Mouse (Mus musculus) limb, embryonic 15.5 days (tissue): ENCODE measurements around the gene Rptor. TPM values are rescaled to one million over a fixed set of nuclear protein-coding genes. Genes with fewer than 3 reads are reported as not detected.

Experiments
- ATAC-seq: fragments of 200-750 bp; cut with Nextera tagmentation; 2 replicates; pipeline ENCODE4 v1.8.0; 2017; ENCODE audit warnings: low read depth, moderate TSS enrichment; ENCODE audit not compliant: insufficient number of reproducible peaks, low FRiP score, low TSS enrichment
- H3K27ac ChIP-seq: fragments of 300-500 bp; sonication (generic); 2 replicates; pipeline ENCODE4 v1.5.1; 2015; ENCODE audit warnings: moderate library complexity, mild to moderate bottlenecking, inconsistent platforms
- H3K27me3 ChIP-seq: fragments of 300-500 bp; sonication (generic); 2 replicates; pipeline ENCODE4 v1.6.1; 2015; ENCODE audit warnings: inconsistent platforms
- H3K36me3 ChIP-seq: fragments of 300-500 bp; sonication (generic); 2 replicates; pipeline ENCODE4 v1.6.1; 2015; ENCODE audit warnings: inconsistent platforms
- H3K4me1 ChIP-seq: fragments of 300-500 bp; sonication (generic); 2 replicates; pipeline ENCODE4 v1.6.1; 2015; ENCODE audit warnings: inconsistent platforms
- H3K4me2 ChIP-seq: fragments of 300-500 bp; sonication (generic); 2 replicates; pipeline ENCODE4 v1.6.1; 2015; ENCODE audit warnings: mild to moderate bottlenecking, inconsistent platforms
- H3K4me3 ChIP-seq: fragments of 300-500 bp; sonication (generic); 2 replicates; pipeline ENCODE4 v1.5.1; 2015; ENCODE audit warnings: mild to moderate bottlenecking, inconsistent platforms
- H3K9ac ChIP-seq: fragments of 300-500 bp; sonication (generic); 2 replicates; pipeline ENCODE4 v1.6.1; 2015; ENCODE audit warnings: inconsistent platforms
- H3K9me3 ChIP-seq: fragments of 300-500 bp; sonication (generic); 2 replicates; pipeline ENCODE4 v1.6.1; 2016; ENCODE audit warnings: inconsistent platforms
- WGBS: fragments of 180-500 bp; shearing (Covaris S2); methylation state at CpG from one replicate; pipeline ENCODE4 v1.1.7; 2015; 5-methylcytosine and 5-hydroxymethylcytosine counted together
- polyA plus RNA-seq: library from polyadenylated mRNA; unstranded; fragments of >200 nt; fragmentation: Nextera tagmentation; extraction: Ambion mirVana; gene quantifications from 2 replicates; pipeline ENCODE4 v1.2.1, GENCODE M21; 2015

The Rptor gene
- polyA plus RNA-seq, 1 experiment from 2014 or later, result 9.0 TPM

DNA sequence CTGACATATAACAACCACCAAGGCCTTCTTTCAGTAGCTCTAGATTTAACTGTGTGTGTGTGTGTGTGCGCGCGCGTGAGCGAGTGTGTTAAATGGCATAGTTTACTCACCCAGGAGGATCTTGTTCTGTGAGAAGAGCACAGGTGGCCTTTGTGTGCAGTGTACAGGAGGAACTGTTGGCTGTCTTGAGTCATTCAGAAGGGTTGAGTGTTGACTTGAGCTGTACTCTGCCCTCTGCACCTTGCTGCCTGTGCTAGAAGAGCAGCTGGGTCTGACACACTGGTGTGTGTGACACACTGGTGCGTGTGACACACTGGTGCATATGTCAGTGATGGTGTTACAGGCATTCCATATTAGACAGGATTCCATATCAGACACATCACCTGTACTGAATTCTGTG is 8.8 kb downstream of the Rptor start:
- 95% methylated on average over 6 of the region's 6 CpGs for WGBS
- H3K27me3 ChIP-seq, result no peaks in the 10 kb centered on the region
- no peak overlapping the region for H3K4me3 ChIP-seq
- H3K9ac ChIP-seq, result no peak overlapping the region
- no peaks in the 10 kb centered on the region for H3K4me1 ChIP-seq
- H3K27ac ChIP-seq, result no peak overlapping the region
- no peak overlapping the region for H3K4me2 ChIP-seq
- H3K36me3 ChIP-seq, result peaks cover 5% of the 10 kb centered on the region
- no peaks in the 10 kb centered on the region for H3K9me3 ChIP-seq
- no peak for ATAC-seq

- Histone ChIP-seq H3K4me1 (no peaks in the 10 kb centered on the region), H3K4me3 (no peak overlapping the region), H3K27me3 (no peaks in the 10 kb centered on the region), H3K4me2 (no peak overlapping the region), H3K9me3 (no peaks in the 10 kb centered on the region), H3K9ac (no peak overlapping the region), H3K36me3 (peaks cover 5% of the 10 kb centered on the region), H3K27ac (no peak overlapping the region)
- 54% methylated on average over 3 of the region's 3 CpGs for WGBS
- no peak for ATAC-seq
Measured at GRCm38 (mm10) chr11:119612179-119612578, 9.5 kb downstream of the Rptor start.

GRCm38 (mm10) chr11:119615087-119615486 is 12.4 kb downstream of the Rptor start:
- no peak overlapping the region for H3K4me2 ChIP-seq
- no peak overlapping the region for H3K4me3 ChIP-seq
- H3K9ac ChIP-seq, result no peak overlapping the region
- ATAC-seq, result no peak
- no peaks in the 10 kb centered on the region for H3K9me3 ChIP-seq
- no peaks in the 10 kb centered on the region for H3K36me3 ChIP-seq
- no peaks in the 10 kb centered on the region for H3K4me1 ChIP-seq
- 77% methylated on average over 7 of the region's 7 CpGs for WGBS
- H3K27me3 ChIP-seq, result no peaks in the 10 kb centered on the region
- no peak overlapping the region for H3K27ac ChIP-seq

DNA sequence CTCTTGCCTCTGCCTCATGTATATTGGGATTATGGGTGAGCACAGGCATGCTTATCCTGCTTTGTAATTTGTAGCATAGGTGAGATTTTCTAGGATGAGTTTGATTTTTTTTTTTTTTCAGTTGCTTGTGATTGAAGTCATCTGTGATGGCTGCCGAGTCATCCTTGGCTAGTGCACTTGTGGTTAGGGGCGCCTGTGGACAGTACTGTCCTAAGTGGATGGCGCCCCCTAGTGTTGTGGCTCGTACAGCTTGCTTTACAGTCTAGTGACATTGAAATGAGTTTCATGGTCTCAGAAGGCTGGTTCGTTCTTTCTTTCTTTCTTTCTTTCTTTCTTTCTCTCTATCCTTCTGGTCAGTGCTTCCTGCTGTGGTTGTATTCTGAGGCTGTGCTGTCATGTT is 16.1 kb downstream of the Rptor start:
- 50% methylated on average over 5 of the region's 5 CpGs for WGBS
- Histone ChIP-seq H3K36me3 (no peaks in the 10 kb centered on the region), H3K27me3 (no peaks in the 10 kb centered on the region), H3K4me1 (peaks cover 15% of the 10 kb centered on the region), H3K4me3 (no peak overlapping the region), H3K27ac (no peak overlapping the region), H3K9ac (no peak overlapping the region), H3K9me3 (no peaks in the 10 kb centered on the region), H3K4me2 (no peak overlapping the region)
- no peak for ATAC-seq

GRCm38 (mm10) chr11:119621266-119621665 is 18.6 kb downstream of the Rptor start:
- Histone ChIP-seq H3K27ac (no peak overlapping the region), H3K4me3 (no peak overlapping the region), H3K9ac (no peak overlapping the region), H3K27me3 (no peaks in the 10 kb centered on the region), H3K36me3 (no peaks in the 10 kb centered on the region), H3K9me3 (no peaks in the 10 kb centered on the region), H3K4me2 (no peak overlapping the region), H3K4me1 (peaks cover 27% of the 10 kb centered on the region)
- no peak for ATAC-seq
- 25% methylated on average over 3 of the region's 3 CpGs for WGBS

- no peak for ATAC-seq
- Histone ChIP-seq H3K4me2 (no peak overlapping the region), H3K36me3 (0 out of 2 replicates have a peak, but pooled peaks cover 3% of the 10 kb centered on the region), H3K27ac (no peak overlapping the region), H3K4me3 (no peak overlapping the region), H3K27me3 (no peaks in the 10 kb centered on the region), H3K9me3 (no peaks in the 10 kb centered on the region), H3K9ac (no peak overlapping the region), H3K4me1 (peaks cover 27% of the 10 kb centered on the region)
- WGBS, result 85% methylated on average over 8 of the region's 8 CpGs
Measured at GRCm38 (mm10) chr11:119623800-119624199, 21.1 kb downstream of the Rptor start.

- WGBS, result 68% methylated on average over 4 of the region's 4 CpGs
- Histone ChIP-seq H3K4me1 (peaks cover 27% of the 10 kb centered on the region), H3K9ac (no peak overlapping the region), H3K27me3 (no peaks in the 10 kb centered on the region), H3K36me3 (0 out of 2 replicates have a peak, but pooled peaks cover 3% of the 10 kb centered on the region), H3K4me3 (no peak overlapping the region), H3K27ac (peak overlapping the region; percentile 68), H3K9me3 (no peaks in the 10 kb centered on the region), H3K4me2 (no peak overlapping the region)
- no peak for ATAC-seq
Measured at GRCm38 (mm10) chr11:119624401-119624800, 21.7 kb downstream of the Rptor start.

DNA sequence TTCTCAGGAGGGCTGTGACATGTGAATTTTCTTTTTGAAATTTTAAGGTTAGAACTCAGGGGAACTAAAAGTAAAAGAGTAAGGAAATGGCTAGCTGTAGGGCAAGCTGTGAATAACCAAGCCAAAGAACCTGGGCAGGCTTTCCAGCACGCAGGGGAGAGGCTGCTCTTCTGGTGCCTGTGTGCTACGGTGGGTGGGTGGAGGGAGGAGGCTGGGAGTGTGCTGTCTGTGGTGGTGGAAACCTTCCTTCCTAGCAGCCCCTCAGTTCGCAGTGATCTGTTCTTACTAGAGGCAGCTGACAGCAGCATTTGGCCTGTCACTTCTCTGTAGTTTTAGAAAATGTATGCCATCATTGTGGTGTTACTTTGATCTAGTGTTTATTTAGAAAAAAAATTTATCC is 22.2 kb downstream of the Rptor start:
- Histone ChIP-seq H3K9me3 (no peaks in the 10 kb centered on the region), H3K4me1 (peaks cover 27% of the 10 kb centered on the region), H3K4me3 (no peak overlapping the region), H3K9ac (no peak overlapping the region), H3K36me3 (0 out of 2 replicates have a peak, but pooled peaks cover 3% of the 10 kb centered on the region), H3K27me3 (no peaks in the 10 kb centered on the region), H3K27ac (peak overlapping the region; percentile 68), H3K4me2 (no peak overlapping the region)
- 33% methylated on average over 3 of the region's 3 CpGs for WGBS
- no peak for ATAC-seq

DNA sequence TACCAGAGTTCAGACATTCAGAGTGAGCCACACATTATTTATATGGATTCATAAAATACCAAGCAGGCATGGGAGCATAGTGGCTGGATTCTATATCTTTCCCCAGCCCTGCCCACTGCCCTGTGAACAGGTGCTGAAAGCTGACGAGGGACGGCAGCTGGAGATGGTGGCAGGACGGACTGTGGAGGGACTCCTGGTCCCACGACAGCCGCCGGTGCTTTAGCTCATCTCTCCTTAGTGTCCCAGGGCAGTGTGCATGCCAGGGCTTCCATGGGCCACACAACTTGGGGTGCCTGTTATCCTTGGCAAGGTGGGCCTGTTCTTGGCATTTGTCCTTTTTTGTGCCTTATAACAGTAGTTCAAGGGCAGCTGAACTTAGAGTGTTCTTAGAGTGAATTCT is 22.8 kb downstream of the Rptor start:
- H3K27me3 ChIP-seq, result no peaks in the 10 kb centered on the region
- H3K9ac ChIP-seq, result no peak overlapping the region
- H3K9me3 ChIP-seq, result no peaks in the 10 kb centered on the region
- peak overlapping the region; percentile 35; the same call in 1 of the 2 replicates for H3K27ac ChIP-seq
- WGBS, result 66% methylated on average over 6 of the region's 6 CpGs
- 0 out of 2 replicates have a peak, but pooled peaks cover 3% of the 10 kb centered on the region for H3K36me3 ChIP-seq
- ATAC-seq, result 0 out of 2 replicates have a peak, but pooled peaks have one; percentile 55
- no peak overlapping the region for H3K4me2 ChIP-seq
- H3K4me1 ChIP-seq, result peaks cover 27% of the 10 kb centered on the region
- no peak overlapping the region for H3K4me3 ChIP-seq

GRCm38 (mm10) chr11:119625943-119626342 is 23.2 kb downstream of the Rptor start:
- Histone ChIP-seq H3K4me1 (peaks cover 27% of the 10 kb centered on the region), H3K9me3 (no peaks in the 10 kb centered on the region), H3K4me2 (no peak overlapping the region), H3K36me3 (0 out of 2 replicates have a peak, but pooled peaks cover 3% of the 10 kb centered on the region), H3K9ac (no peak overlapping the region), H3K27me3 (no peaks in the 10 kb centered on the region), H3K4me3 (no peak overlapping the region), H3K27ac (peak overlapping the region; percentile 35; the same call in 1 of the 2 replicates)
- WGBS, result 59% methylated on average over 6 of the region's 6 CpGs
- no peak for ATAC-seq

- no peak overlapping the region for H3K4me2 ChIP-seq
- ATAC-seq, result no peak
- 63% methylated on average over 3 of the region's 3 CpGs for WGBS
- H3K4me3 ChIP-seq, result no peak overlapping the region
- H3K27ac ChIP-seq, result no peak overlapping the region
- H3K36me3 ChIP-seq, result 0 out of 2 replicates have a peak, but pooled peaks cover 3% of the 10 kb centered on the region
- no peak overlapping the region for H3K9ac ChIP-seq
- peaks cover 17% of the 10 kb centered on the region for H3K4me1 ChIP-seq
- no peaks in the 10 kb centered on the region for H3K27me3 ChIP-seq
- H3K9me3 ChIP-seq, result no peaks in the 10 kb centered on the region
Measured at GRCm38 (mm10) chr11:119627243-119627642, 24.5 kb downstream of the Rptor start.

DNA sequence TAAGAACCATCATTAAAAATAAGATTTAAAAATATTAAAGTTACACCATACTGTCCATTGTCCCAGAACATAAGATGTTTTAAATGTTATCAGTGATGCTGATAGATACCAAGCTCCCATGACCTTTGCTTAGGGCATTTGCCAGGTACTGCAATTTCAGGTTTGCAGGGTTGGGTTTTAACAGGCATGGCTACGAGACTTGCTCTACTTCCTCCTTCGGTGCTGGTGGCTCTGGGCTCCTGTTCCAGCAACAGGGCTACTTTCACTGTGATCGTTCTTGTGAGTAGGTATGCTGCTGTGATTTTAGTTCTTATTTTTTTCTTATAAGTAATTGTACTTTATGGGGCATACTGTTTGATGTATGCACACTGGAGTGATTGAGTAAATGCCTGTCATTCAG is 26.4 kb downstream of the Rptor start:
- Histone ChIP-seq H3K4me2 (no peak overlapping the region), H3K4me3 (no peak overlapping the region), H3K27ac (no peak overlapping the region), H3K9ac (no peak overlapping the region), H3K4me1 (peaks cover 8% of the 10 kb centered on the region; the same call in 1 of the 2 replicates), H3K9me3 (no peaks in the 10 kb centered on the region), H3K27me3 (no peaks in the 10 kb centered on the region), H3K36me3 (0 out of 2 replicates have a peak, but pooled peaks cover 3% of the 10 kb centered on the region)
- ATAC-seq, result no peak
- WGBS, result 74% methylated on average over 3 of the region's 3 CpGs

- WGBS, result 68% methylated on average over 5 of the region's 5 CpGs
- no peak overlapping the region for H3K4me2 ChIP-seq
- no peak overlapping the region for H3K27ac ChIP-seq
- H3K4me1 ChIP-seq, result no peaks in the 10 kb centered on the region
- H3K36me3 ChIP-seq, result 0 out of 2 replicates have a peak, but pooled peaks cover 3% of the 10 kb centered on the region
- no peaks in the 10 kb centered on the region for H3K27me3 ChIP-seq
- no peak overlapping the region for H3K4me3 ChIP-seq
- no peaks in the 10 kb centered on the region for H3K9me3 ChIP-seq
- no peak for ATAC-seq
- H3K9ac ChIP-seq, result no peak overlapping the region
Measured at GRCm38 (mm10) chr11:119630329-119630728, 27.6 kb downstream of the Rptor start.
